ENCODE assay signal across 22 mouse cellular contexts in the genomic region with DNA sequence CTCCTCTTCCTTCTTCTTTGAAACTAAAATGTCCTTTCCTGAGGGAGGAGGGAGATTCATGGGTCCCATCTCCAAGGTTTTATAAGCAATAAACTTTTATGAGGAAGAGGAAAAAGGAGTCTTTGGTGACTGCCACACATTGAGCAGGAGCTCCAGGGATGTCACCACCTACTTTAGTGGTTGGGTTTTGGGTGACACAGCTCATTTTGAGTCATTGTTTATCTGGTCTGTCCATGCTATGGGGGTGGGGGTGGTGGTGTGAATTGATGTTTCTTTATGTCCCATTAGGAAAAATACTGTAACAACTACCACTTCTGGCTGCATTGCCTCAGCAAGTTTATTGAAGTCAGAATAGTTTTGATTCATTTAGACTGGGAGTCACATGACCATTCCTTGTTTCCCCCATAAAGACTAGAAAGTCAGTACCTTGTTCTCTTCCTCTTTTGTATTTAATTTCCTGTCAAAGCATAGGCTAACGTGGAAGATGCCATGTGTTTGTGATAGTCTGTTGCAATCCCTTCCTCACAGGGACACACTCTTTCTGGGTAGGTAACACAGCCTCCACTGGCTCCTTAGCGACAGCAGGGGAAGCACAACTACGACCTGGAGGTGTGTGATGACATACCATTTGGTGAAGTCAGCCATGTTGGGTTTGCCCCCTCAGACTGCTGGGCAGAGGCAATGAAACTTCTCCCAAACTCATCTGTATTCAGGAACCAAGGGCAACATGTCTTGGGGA. TPM values are rescaled to one million over a fixed set of nuclear protein-coding genes. Genes with fewer than 3 reads are reported as not detected.
DNase-seq lines count a peak whose midpoint lies in the region; ATAC-seq and TF ChIP-seq lines count a peak whose summit lies in the region.
"Had no signal": no experiment of that assay in that cellular context is flagged by ENCODE, and none has a peak within 500 bp of the region (broad histone marks: within the 10 kb centered on the region; RNA-seq: fewer than 3 reads in every experiment).

No protein-coding gene starts in this region.

- H3K79me3 ChIP-seq in C2C12 (ENCODE audit: low read depth), result no peaks in the 10 kb centered on the region

- no peaks in the 10 kb centered on the region for H3K36me3 ChIP-seq in kidney, embryonic 14.5 days (ENCODE audit: control insufficient read depth, insufficient read depth, low read length)
- no peaks in the 10 kb centered on the region for H3K36me3 ChIP-seq in C2C12 (ENCODE audit: control insufficient read depth, insufficient read depth)
- H3K36me3 ChIP-seq: embryonic facial prominence, embryonic 10.5 days; heart, embryonic 12.5 days; hindbrain, embryonic 10.5 days had no signal

- WGBS in kidney, embryonic 14.5 days, result 49% methylated on average over 3 of the region's 3 CpGs

- no peak overlapping the region for H3K9ac ChIP-seq in kidney, embryonic 14.5 days (ENCODE audit: low read depth, low read length)
- H3K9ac ChIP-seq: forebrain, embryonic 13.5 days; heart, embryonic 12.5 days had no signal

- H3ac ChIP-seq in C2C12 (ENCODE audit: control insufficient read depth, insufficient read length, low read depth), result no peak overlapping the region

- H3K4me3 ChIP-seq in kidney, embryonic 14.5 days (ENCODE audit: low read length), result no peak overlapping the region
- no peak overlapping the region for H3K4me3 ChIP-seq in C2C12 (ENCODE audit: insufficient read depth, poor library complexity, severe bottlenecking)
- H3K4me3 ChIP-seq: embryonic facial prominence, embryonic 10.5 days; forebrain, embryonic 13.5 days; heart, embryonic 12.5 days; hindbrain, embryonic 10.5 days had no signal

- no peak for DNase-seq in kidney, adult 18-20 months
- peak; percentile 58 for DNase-seq in 3134 (ENCODE audit: extremely low read depth, insufficient read length, low spot score)
- no peak for DNase-seq in right cerebral cortex, postnatal 14 days
- DNase-seq in spleen, adult 18-20 months, result no peak
- DNase-seq: adrenal gland, adult 8-10 months; adrenal gland, postnatal 36 days; B cell, adult 2 months; cerebellum, adult 11 months; cerebellum, adult 9-10 months; cerebellum, postnatal 25 days; gastrocnemius, postnatal 36 days had no signal

- H3K4me2 ChIP-seq in kidney, embryonic 14.5 days (replicated peaks; ENCODE audit: low read depth, low read length), result no peak overlapping the region
- H3K4me2 ChIP-seq: forebrain, embryonic 13.5 days; heart, embryonic 12.5 days had no signal

- no peaks in the 10 kb centered on the region for H3K27me3 ChIP-seq in kidney, embryonic 14.5 days (ENCODE audit: control insufficient read depth, insufficient read depth, low read length)
- no peaks in the 10 kb centered on the region for H3K27me3 ChIP-seq in C2C12 (ENCODE audit: control insufficient read depth, insufficient read depth, insufficient read length)
- H3K27me3 ChIP-seq: forebrain, embryonic 13.5 days; heart, embryonic 12.5 days had no signal

- no peaks in the 10 kb centered on the region for H3K9me3 ChIP-seq in kidney, embryonic 14.5 days (ENCODE audit: control insufficient read depth, low read length)
- H3K9me3 ChIP-seq: embryonic facial prominence, embryonic 10.5 days; forebrain, embryonic 13.5 days; heart, embryonic 12.5 days; hindbrain, embryonic 10.5 days had no signal

- no peaks in the 10 kb centered on the region for H3K79me2 ChIP-seq in C2C12 (ENCODE audit: control insufficient read depth, insufficient read depth)

- no peak for ATAC-seq in kidney, embryonic 14.5 days (ENCODE audit: low FRiP score, low TSS enrichment)
- peak; percentile 66 for ATAC-seq in common myeloid progenitor, adult 5-6 weeks (replicated peaks; ENCODE audit: low read depth, poor library complexity, severe bottlenecking)
- ATAC-seq in CD4-positive, CD25-positive, alpha-beta regulatory T cell, adult 4 months, result no peak
- ATAC-seq: forebrain, embryonic 13.5 days; inflammation-experienced regulatory T-cells, adult 6 months; intestine, postnatal 0 days had no signal

- H3K4me1 ChIP-seq in kidney, embryonic 14.5 days (ENCODE audit: control insufficient read depth, insufficient read depth, low read length), result 0 out of 2 replicates have a peak, but pooled peaks cover 4% of the 10 kb centered on the region
- H3K4me1 ChIP-seq: forebrain, embryonic 13.5 days; heart, embryonic 12.5 days had no signal

- peak overlapping the region; percentile 7; the same call in 1 of the 2 replicates for H3K27ac ChIP-seq in kidney, embryonic 14.5 days (ENCODE audit: low read depth, low read length)
- H3K27ac ChIP-seq: embryonic facial prominence, embryonic 10.5 days; forebrain, embryonic 13.5 days; hindbrain, embryonic 10.5 days had no signal

- no peak for TF ChIP-seq CTCF in C2C12 (IDR thresholded peaks at IDR 0.05; ENCODE audit: control insufficient read depth, insufficient read depth, insufficient read length)

TF ChIP-seq in C2C12, 6 proteins besides CTCF, POLR2A, EP300 and RAD21:
- TF ChIP-seq MAX (IDR thresholded peaks at IDR 0.05) (no peak), MYOG (IDR thresholded peaks at IDR 0.05; ENCODE audit: control insufficient read depth, extremely low read depth, insufficient read length) (no peak), MYOD1 (IDR thresholded peaks at IDR 0.05; ENCODE audit: control insufficient read depth, insufficient read length, low read depth) (peak; percentile 78), USF1 (IDR thresholded peaks at IDR 0.05; ENCODE audit: low read depth) (peak; percentile 93), FOSL1 (IDR thresholded peaks at IDR 0.05; ENCODE audit: insufficient read depth, low read length, poor library complexity, severe bottlenecking) (peak; percentile 91), CEBPB (IDR thresholded peaks at IDR 0.05; ENCODE audit: low read depth) (peak; percentile 64)

RNA-seq across cellular contexts. Expression of gene Phgdh, which starts 17.0 kb away (rescaled TPM):
- 424 and 494 TPM in 2 replicates for polyA plus RNA-seq in kidney, embryonic 14.5 days (2014; fragmentation: Nextera tagmentation; extraction: Ambion mirVana)
- polyA plus RNA-seq in C2C12 (2012; fragmentation: generic; extraction: Trizol), result 843 TPM
- total RNA-seq in common myeloid progenitor, adult 5-6 weeks (2017), result 357 and 379 TPM in 2 replicates
- polyA plus RNA-seq in CD4-positive, CD25-positive, alpha-beta regulatory T cell, adult 4 months (2017; shearing (Covaris generic)), result 100 to 1,000 TPM in 1 of 2 experiments, 10 to 100 TPM in 1; 98.0 to 189 TPM

RNA-seq across cellular contexts. Expression of gene Zfp697, which starts 25.5 kb away (rescaled TPM):
- polyA plus RNA-seq in kidney, embryonic 14.5 days (2014; fragmentation: Nextera tagmentation; extraction: Ambion mirVana), result 18.0 and 21.5 TPM in 2 replicates
- 7.5 TPM for polyA plus RNA-seq in C2C12 (2012; fragmentation: generic; extraction: Trizol)
- 0.59 and 1.2 TPM in 2 replicates for total RNA-seq in common myeloid progenitor, adult 5-6 weeks (2017)
- not detected for polyA plus RNA-seq in CD4-positive, CD25-positive, alpha-beta regulatory T cell, adult 4 months (2017; shearing (Covaris generic))
- total RNA-seq: CH12.LX had no signal
- polyA plus RNA-seq: inflammation-experienced regulatory T-cells, adult 6 months had no signal
